Mouse (Mus musculus) heart, adult 2 months (tissue): Measurements from ENCODE around the gene Nenf.

Source experiments
- CTCF ChIP-seq: fragments of 200-600 bp; IDR thresholded peaks from 2 replicates; pipeline ENCODE4 v1.8.1; 2022; ENCODE audit warnings: antibody characterized with exemption, mild to moderate bottlenecking, moderate library complexity
- POLR2A ChIP-seq: fragments of 200-500 bp; IDR thresholded peaks from 2 replicates; pipeline ENCODE4 v1.6.1; 2011; ENCODE audit warnings: mild to moderate bottlenecking, low read depth, low read length, control low read depth; ENCODE audit not compliant: insufficient read depth

DNA sequence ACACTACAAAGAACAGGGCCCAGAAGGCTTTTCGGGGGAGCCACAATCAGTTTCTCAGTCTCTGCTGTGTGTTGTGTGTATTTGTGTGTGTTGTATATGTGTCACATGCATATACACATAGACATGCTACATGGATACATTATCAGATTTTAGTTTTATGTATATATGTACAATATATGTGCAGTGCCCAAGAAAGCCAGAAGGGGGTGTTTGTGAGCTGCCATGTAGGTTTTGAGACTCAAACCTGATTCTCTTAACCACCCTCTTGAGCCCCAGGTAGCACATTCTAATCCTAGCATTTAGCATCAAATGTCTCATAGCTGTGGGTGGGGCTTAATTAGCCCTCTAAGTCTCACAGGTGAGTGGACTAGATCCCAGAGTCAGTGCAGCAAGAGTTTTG lies 35.7 kb downstream of the Nenf start:
- peak; percentile 47 for TF ChIP-seq CTCF
- no peak for TF ChIP-seq POLR2A
